Mouse (Mus musculus) thymus, postnatal 25 days (tissue): ENCODE results near the gene Acrbp.

Experiments used
- DNase-seq: peaks from one replicate; pipeline ENCODE4 v3.0.0; 2022

The Acrbp gene

GRCm38 (mm10) chr6:125071896-125072279, 22.4 kb downstream of the Acrbp start:
- DNase-seq: no peak

- peak; percentile 43 for DNase-seq
These were observed 24.3 kb downstream of the Acrbp start for GRCm38 (mm10) chr6:125073825-125074224.

- no peak for DNase-seq
These were observed 31.9 kb downstream of the Acrbp start for GRCm38 (mm10) chr6:125081394-125081793.

GRCm38 (mm10) chr6:125081797-125082560, 32.5 kb downstream of the Acrbp start:
- DNase-seq: no peak

- DNase-seq: no peak
These were observed 33.4 kb downstream of the Acrbp start for GRCm38 (mm10) chr6:125082801-125083386.

DNA sequence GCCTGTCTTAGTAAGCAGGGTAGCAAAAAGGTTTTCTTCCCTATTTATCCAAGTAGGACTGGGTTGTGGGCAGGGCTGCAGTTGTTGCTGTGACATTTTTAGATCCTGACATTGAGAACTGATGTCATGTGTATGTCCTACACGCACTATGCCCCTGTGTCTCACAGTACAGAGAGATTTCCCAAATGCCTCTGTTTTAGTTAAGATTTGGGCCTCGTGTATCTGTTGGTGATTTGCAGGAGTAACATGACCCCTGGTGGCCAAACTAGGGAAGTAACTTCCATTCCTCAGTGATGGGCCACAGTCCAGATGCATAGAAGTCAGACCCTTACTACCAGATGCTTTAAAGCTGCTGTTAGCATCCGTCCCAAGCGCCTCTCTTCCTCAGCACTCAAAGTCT, 34.9 kb downstream of the Acrbp start:
- peak; percentile 75 for DNase-seq

- no peak for DNase-seq
These were observed 38.4 kb downstream of the Acrbp start for GRCm38 (mm10) chr6:125087937-125088336.

DNA sequence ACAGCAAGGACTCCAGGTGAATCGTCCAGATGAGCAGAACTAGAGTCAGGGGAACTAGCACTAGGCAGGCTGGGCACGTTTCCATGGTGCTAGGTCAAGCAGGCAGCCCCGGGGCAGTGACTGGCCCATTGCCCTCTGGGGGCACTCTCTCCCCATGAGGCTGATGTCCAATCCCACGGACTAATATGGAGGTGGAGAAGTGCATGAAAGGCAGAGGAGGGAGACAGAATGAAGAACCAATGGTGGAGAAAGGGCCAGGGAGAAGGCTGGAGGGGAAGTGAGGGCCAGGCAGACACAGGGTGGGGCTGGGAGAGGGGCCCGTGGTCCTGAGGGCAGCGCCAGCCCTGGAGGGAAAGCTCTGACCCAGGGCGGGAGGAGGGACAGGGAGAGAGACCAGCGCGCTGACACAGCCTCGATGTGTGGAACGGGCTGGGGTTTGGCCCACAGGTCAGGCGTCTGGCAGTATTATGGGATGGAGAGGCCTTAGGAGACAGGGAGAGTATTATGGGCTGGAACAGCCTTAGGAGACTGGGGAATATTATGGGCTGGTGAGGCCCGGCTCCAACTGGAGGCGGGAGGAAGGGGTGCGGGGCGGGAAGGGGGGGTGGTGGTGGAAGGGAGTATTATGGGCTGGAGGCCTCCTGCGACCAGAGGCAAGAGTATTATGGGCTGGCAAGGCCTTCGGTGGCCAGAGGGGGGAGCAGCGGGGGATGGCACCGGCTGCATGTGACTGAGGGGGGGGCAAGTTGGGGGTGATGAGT, 39.3 kb downstream of the Acrbp start:
- DNase-seq: peak; percentile 51

GRCm38 (mm10) chr6:125089521-125090321, 40.2 kb downstream of the Acrbp start:
- peak; percentile 81 for DNase-seq

GRCm38 (mm10) chr6:125090341-125091085, 41.0 kb downstream of the Acrbp start:
- no peak for DNase-seq

- peak; percentile 49 for DNase-seq
These were observed 42.9 kb downstream of the Acrbp start for GRCm38 (mm10) chr6:125092372-125092771.

DNA sequence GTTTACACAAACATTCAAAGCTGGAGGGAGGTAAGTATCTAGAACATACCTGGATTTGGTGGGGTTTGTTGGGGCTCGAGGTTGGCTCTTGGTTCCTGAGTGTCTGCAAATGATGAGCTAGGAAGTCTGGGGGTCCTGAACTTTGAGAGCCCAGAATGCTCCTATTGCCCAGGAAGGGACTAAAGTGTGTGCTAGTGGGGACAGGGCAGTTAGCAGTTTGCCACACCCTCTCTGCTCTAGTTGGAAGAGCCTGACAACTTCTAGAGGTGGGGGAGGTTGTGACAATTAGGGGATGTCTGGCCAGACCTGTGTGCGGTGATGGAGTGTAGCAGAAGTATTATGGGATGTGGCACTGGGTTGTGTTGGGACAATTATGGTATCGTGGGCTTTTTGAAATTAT, 45.4 kb downstream of the Acrbp start:
- DNase-seq: no peak

DNA sequence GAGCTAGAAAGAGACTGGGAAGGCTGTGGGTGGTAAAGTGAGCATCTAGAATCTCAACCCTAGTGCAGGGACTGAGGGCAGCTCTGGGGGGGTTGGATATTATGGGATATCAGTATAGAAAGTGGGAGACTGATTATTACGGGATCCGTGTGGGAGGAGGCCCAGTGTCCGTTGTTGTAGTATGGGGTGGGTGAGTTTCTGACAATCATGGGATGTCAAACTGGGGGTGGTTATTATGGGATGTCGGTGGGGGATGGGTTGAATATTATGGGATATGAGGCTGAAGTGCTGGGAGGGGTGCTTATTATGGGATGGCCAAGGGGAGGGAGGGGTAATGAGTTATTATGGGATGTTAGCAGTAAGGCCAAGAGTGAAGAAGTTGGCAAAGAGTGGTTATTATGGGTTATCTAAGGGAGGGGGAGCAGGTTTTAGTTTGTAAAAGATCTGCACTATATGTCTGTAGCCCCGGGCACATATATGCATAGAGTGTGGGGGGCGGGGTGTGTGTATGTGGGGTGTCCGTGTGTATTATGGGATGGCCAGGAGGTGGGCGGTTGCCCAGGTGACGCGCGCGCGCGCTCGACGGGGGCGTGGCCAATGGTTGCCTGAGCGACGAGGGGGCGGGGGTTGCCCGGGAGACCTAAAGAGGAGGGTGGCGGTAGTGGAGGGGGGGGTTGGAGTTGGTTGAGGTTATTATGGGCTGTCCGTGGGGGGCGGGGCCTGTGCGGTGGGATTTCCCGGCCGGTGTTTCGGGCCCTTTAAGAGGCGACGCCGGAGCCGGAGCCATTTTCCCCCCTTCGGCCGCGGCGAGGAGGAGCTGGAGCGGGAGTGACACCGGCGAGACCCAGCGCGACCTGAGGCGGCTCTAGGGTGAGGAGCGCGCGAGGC, 46.1 kb downstream of the Acrbp start, which contains the start of gene Chd4:
TSS of gene Chd4 (plus strand) at position 591 of the 888 bp plus-strand sequence.
- peak; percentile 93 for DNase-seq

DNA sequence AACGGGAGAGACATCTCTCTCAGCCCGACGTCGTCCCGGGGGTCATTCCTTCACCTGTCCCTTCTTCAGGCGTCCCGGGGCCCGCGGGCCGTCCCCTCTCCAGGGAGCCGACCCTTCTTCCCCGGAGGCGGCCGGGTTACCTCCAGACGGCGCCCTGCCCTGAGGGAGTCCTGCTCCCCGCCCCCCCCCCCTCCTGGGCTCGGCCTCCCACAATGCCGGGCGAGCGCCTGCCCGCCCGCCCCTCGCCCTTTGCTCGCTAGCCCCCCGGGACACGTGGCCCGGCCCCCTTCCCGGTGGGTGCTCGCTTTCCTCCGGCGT, 46.7 kb downstream of the Acrbp start:
- DNase-seq: no peak

DNA sequence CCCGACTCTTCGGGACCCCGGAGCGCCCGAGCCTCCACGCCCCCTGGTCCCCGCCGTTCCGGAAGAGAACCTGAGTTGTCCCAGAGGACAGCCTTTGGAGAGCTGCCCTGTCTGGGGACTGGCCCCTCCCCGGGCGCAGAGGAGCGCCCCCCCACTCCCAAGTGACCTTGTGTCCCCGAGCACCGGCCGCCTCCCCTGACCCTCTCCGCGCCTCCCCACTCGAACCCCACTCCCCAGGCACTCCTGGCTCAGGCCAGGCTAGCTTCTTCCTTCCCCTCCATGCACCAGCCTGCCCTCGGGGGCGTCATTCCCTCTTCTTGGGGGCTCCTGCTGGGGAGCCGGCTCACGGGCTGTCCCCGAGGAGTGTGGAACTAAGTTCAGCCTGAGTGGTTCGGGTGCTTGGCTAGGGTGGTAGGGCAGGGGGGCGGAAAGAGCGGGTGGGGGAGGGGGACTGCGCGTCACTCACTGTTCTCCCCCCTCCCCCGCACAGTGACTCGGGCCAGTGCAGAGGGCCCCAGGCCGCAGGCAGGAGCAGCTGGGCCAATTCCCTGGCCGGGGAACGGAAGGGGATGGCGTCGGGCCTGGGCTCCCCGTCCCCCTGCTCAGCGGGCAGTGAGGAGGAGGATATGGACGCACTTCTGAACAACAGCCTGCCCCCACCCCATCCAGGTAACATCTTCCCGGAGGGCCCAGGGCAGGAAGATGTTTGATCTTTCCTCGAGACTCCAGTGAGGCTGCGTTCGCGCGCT, 47.3 kb downstream of the Acrbp start:
- peak; percentile 77 for DNase-seq

GRCm38 (mm10) chr6:125097346-125097689, 47.8 kb downstream of the Acrbp start:
- no peak for DNase-seq

DNA sequence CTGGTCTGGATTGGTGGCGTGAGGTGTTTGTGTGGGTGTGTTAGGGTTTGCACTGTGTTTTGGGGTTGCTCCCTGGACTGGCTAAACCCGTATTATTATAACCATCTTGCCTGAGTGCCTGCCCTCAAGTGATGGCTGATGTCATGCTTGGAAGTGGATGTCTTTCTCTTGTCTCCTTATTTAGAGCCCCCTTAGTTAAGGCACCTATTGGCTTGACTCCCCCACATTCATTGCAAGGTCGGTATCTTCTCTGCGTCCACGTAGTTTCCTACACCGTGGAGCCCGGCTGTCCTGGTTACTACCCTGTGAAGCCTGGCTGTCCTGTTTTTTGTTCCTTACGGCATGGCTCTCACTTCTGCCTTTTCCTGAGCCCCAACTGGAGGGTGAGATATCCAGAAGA, 48.5 kb downstream of the Acrbp start:
- DNase-seq: no peak

GRCm38 (mm10) chr6:125098513-125098912, 49.0 kb downstream of the Acrbp start:
- DNase-seq: peak; percentile 29

GRCm38 (mm10) chr6:125099421-125099971, 50.0 kb downstream of the Acrbp start:
- DNase-seq: peak; percentile 81

- no peak for DNase-seq
These were observed 52.0 kb downstream of the Acrbp start for GRCm38 (mm10) chr6:125101444-125101843.
